10 mouse cellular contexts compared by ENCODE assay signal in the genomic region with DNA sequence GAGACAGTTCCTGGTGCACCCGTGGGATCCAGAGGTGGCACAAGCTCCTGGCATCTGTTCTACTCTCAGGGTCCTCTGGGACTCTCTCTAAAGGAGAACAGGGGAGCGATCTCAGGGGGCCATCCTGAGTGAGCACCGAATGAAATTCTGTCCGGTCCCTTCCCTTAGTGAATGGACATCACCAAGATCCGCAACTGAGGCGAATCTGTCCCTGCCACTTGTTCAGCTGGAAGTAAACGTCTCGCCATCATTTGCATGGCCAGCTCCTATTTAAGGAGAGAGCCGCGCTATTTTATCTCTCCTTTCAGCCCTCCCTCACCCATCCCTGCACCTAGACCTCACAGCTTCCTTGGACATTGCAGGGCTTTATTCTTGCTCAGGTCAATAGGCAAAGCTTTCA. TPM values are rescaled to one million over a fixed set of nuclear protein-coding genes. Genes with fewer than 3 reads are reported as not detected.
DNase-seq lines count a peak whose midpoint lies in the region; ATAC-seq lines count a peak whose summit lies in the region.
"Had no signal": no experiment of that assay in that cellular context is flagged by ENCODE, and none has a peak within 500 bp of the region (broad histone marks: within the 10 kb centered on the region; RNA-seq: fewer than 3 reads in every experiment).

No protein-coding gene starts in this region.

- DNase-seq in kidney, postnatal 25 days, result no peak
- DNase-seq in embryonic facial prominence, embryonic 10.5 days (ENCODE audit: low spot score), result no peak
- no peak for DNase-seq in hindbrain, embryonic 10.5 days (ENCODE audit: low spot score)
- no peak for DNase-seq in urinary bladder, postnatal 14 days (ENCODE audit: low spot score)
- DNase-seq in right cerebral cortex, postnatal 25 days, result no peak
- no peak for DNase-seq in ovary, adult 18-20 months (ENCODE audit: low spot score)

- no peak overlapping the region for H3K27ac ChIP-seq in kidney, embryonic 15.5 days
- H3K27ac ChIP-seq in embryonic facial prominence, embryonic 10.5 days (replicated peaks), result no peak overlapping the region
- H3K27ac ChIP-seq in hindbrain, embryonic 10.5 days, result peak overlapping the region; percentile 77; the same call in 1 of the 2 replicates
- 0 out of 2 replicates have a peak overlapping the region, but pooled peaks have one; percentile 64 for H3K27ac ChIP-seq in midbrain, embryonic 15.5 days

- H3K36me3 ChIP-seq in kidney, embryonic 15.5 days, result no peaks in the 10 kb centered on the region
- H3K36me3 ChIP-seq in embryonic facial prominence, embryonic 10.5 days (replicated peaks), result no peaks in the 10 kb centered on the region
- H3K36me3 ChIP-seq in hindbrain, embryonic 10.5 days, result no peaks in the 10 kb centered on the region
- H3K36me3 ChIP-seq in midbrain, embryonic 15.5 days (replicated peaks), result no peaks in the 10 kb centered on the region

- peak overlapping the region; percentile 96 for H3K4me2 ChIP-seq in kidney, embryonic 15.5 days
- H3K4me2 ChIP-seq in midbrain, embryonic 15.5 days, result peak overlapping the region; percentile 83

- no peak overlapping the region for H3K9ac ChIP-seq in kidney, embryonic 15.5 days
- peak overlapping the region; percentile 68 for H3K9ac ChIP-seq in midbrain, embryonic 15.5 days

- H3K9me3 ChIP-seq in kidney, embryonic 15.5 days (replicated peaks), result no peaks in the 10 kb centered on the region
- no peaks in the 10 kb centered on the region for H3K9me3 ChIP-seq in embryonic facial prominence, embryonic 10.5 days
- H3K9me3 ChIP-seq in hindbrain, embryonic 10.5 days, result no peaks in the 10 kb centered on the region
- H3K9me3 ChIP-seq in midbrain, embryonic 15.5 days, result no peaks in the 10 kb centered on the region

- H3K4me1 ChIP-seq in kidney, embryonic 15.5 days, result peaks cover 27% of the 10 kb centered on the region
- H3K4me1 ChIP-seq in embryonic facial prominence, embryonic 10.5 days, result peaks cover 36% of the 10 kb centered on the region
- H3K4me1 ChIP-seq in hindbrain, embryonic 10.5 days (replicated peaks), result peaks cover 29% of the 10 kb centered on the region
- H3K4me1 ChIP-seq in midbrain, embryonic 15.5 days, result peaks cover 30% of the 10 kb centered on the region

- no peak for ATAC-seq in kidney, embryonic 15.5 days (replicated peaks; ENCODE audit: low FRiP score)
- peak; percentile 1; the same call in 1 of the 2 replicates for ATAC-seq in midbrain, embryonic 15.5 days (replicated peaks)
- ATAC-seq: inflammation-experienced regulatory T-cells, adult 6 months had no signal

- peak overlapping the region; percentile 67 for H3K4me3 ChIP-seq in kidney, embryonic 15.5 days (replicated peaks)
- H3K4me3 ChIP-seq in embryonic facial prominence, embryonic 10.5 days, result peak overlapping the region; percentile 68
- H3K4me3 ChIP-seq in hindbrain, embryonic 10.5 days, result peak overlapping the region; percentile 67
- peak overlapping the region; percentile 62 for H3K4me3 ChIP-seq in midbrain, embryonic 15.5 days
- H3K4me3 ChIP-seq: megakaryocyte, embryonic 14.5 days had no signal

- WGBS in kidney, embryonic 15.5 days, result 9% methylated on average over 10 of the region's 10 CpGs
- WGBS in embryonic facial prominence, embryonic 10.5 days, result 11% methylated on average over 10 of the region's 10 CpGs
- WGBS in hindbrain, embryonic 10.5 days, result 10% methylated on average over 10 of the region's 10 CpGs
- WGBS in midbrain, embryonic 15.5 days, result 8% methylated on average over 10 of the region's 10 CpGs

- peaks cover 97% of the 10 kb centered on the region for H3K27me3 ChIP-seq in kidney, embryonic 15.5 days
- H3K27me3 ChIP-seq in embryonic facial prominence, embryonic 10.5 days (replicated peaks; ENCODE audit: low read depth, poor library complexity, severe bottlenecking), result peaks cover 96% of the 10 kb centered on the region
- H3K27me3 ChIP-seq in hindbrain, embryonic 10.5 days (ENCODE audit: insufficient read depth, poor library complexity, severe bottlenecking), result peaks cover 95% of the 10 kb centered on the region
- peaks cover 17% of the 10 kb centered on the region for H3K27me3 ChIP-seq in midbrain, embryonic 15.5 days (replicated peaks)

RNA-seq across cellular contexts. Expression of gene Adcy1, which starts 0.7 kb away (rescaled TPM):
- polyA plus RNA-seq in kidney, embryonic 15.5 days (2015; fragmentation: Nextera tagmentation; extraction: Ambion mirVana), result 1.4 and 1.5 TPM in 2 replicates
- 0.73 and 1.2 TPM in 2 replicates for polyA plus RNA-seq in embryonic facial prominence, embryonic 10.5 days (2016; fragmentation: Nextera tagmentation; extraction: Ambion mirVana)
- polyA plus RNA-seq in hindbrain, embryonic 10.5 days (2016; fragmentation: Nextera tagmentation; extraction: Ambion mirVana), result 1.1 and 1.4 TPM in 2 replicates
- 8.1 and 8.4 TPM in 2 replicates for polyA plus RNA-seq in midbrain, embryonic 15.5 days (2015; fragmentation: Nextera tagmentation; extraction: Ambion mirVana)

Comparison
In these comparisons a context has a peak if more than half of its experiments do, and no peak if none do; other contexts are left out.
1. H3K27ac ChIP-seq: peak in hindbrain, embryonic 10.5 days (single experiment) and midbrain, embryonic 15.5 days (single experiment); none in kidney, embryonic 15.5 days (single experiment) and embryonic facial prominence, embryonic 10.5 days (single experiment).
2. Peak in every context shown above with its lines, with median percentiles within 50 percentile points of each other: H3K4me3 ChIP-seq.